Mouse (Mus musculus) Patski (cell line): ENCODE results near the gene AW549877. TPM values are rescaled to one million over a fixed set of nuclear protein-coding genes. Genes with fewer than 3 reads are reported as not detected.

Experiments used
- ATAC-seq: fragments of 100-300 bp; one replicate; pipeline ENCODE4 v1.8.0; 2021
- CTCF ChIA-PET: fragments of 350-600 bp; sonication (Branson Sonifier 250); formaldehyde crosslinking; loops from one replicate; lab custom pipeline; 2022; ENCODE audit warnings: inconsistent platforms; lab: Charles Lee
- POLR2A ChIA-PET: fragments of 350-600 bp; sonication (Branson Sonifier 250); formaldehyde crosslinking; loops from one replicate; lab custom pipeline; 2022; ENCODE audit warnings: antibody characterized with exemption, inconsistent platforms; lab: Charles Lee
- DNase-seq: peaks from one replicate; pipeline ENCODE4 v3.0.0-alpha.2; 2011; ENCODE audit warnings: low read depth, low spot score
- H3K27me3 ChIP-seq: fragments of 371-371 bp; one replicate; pipeline ENCODE4 v1.5.1; 2021
- CTCF ChIP-seq: fragments of 100-300 bp; IDR thresholded peaks from one replicate; pipeline ENCODE4 v1.5.1; 2021
- in situ Hi-C: fragments of 300-500 bp; cut with MboI; formaldehyde crosslinking; loops from 3 replicates; pipeline ENCODE4 v1.11.1; 2018; ENCODE audit warnings: low pct_unique_long_range_greater_than_20kb, mixed read lengths
- polyA plus RNA-seq: library from polyadenylated mRNA; unstranded; gene quantifications from one replicate; pipeline ENCODE4 v1.2.3, GENCODE M21; 2021

Gene AW549877
- polyA plus RNA-seq, 1 experiment from 2014 or later, result 60.1 TPM

- DNase-seq (peak; percentile 53), ATAC-seq (peak; percentile 95)
- in situ Hi-C loops, result no loop called here
- ChIA-PET CTCF (interaction anchor here (1.7 to 4.6 kb wide), 3 partner anchors 16 to 33 kb away, joined by 11 to 32 read pairs (median 11); partner anchors contain the start of gene AW549877), POLR2A (interaction anchor here (1.4 to 3.5 kb wide), 2 partner anchors 29 to 31 kb away, joined by 4 to 19 read pairs; partner anchors contain the start of gene AW549877)
- H3K27me3 ChIP-seq, result no peaks in the 10 kb centered on the region
- TF ChIP-seq CTCF, result peak; percentile 100
Observed at GRCm38 (mm10) chr15:4026231-4026773, 30.8 kb upstream of the AW549877 start, which contains the start of gene Oxct1. TSS of gene Oxct1 (plus strand) at chr15:4026383.

- POLR2A ChIA-PET, result interaction anchor here (1.4 to 3.5 kb wide), 3 partner anchors 21 to 30 kb away, joined by 4 to 19 read pairs (median 5); partner anchors contain the start of gene AW549877
- H3K27me3 ChIP-seq, result no peaks in the 10 kb centered on the region
- in situ Hi-C loops, result no loop called here
- TF ChIP-seq CTCF, result no peak
- CTCF ChIA-PET, result interaction anchor here (0.7 to 4.6 kb wide), 6 partner anchors 12 to 1082 kb away, joined by 3 to 32 read pairs (median 7); partner anchors contain the start of genes AW549877 and Card6
- no peak for DNase-seq
- no peak for ATAC-seq
Observed at GRCm38 (mm10) chr15:4025508-4025904, 30.0 kb upstream of the AW549877 start.

GRCm38 (mm10) chr15:4024726-4025507 is 29.4 kb upstream of the AW549877 start:
- H3K27me3 ChIP-seq, result no peaks in the 10 kb centered on the region
- no peak for ATAC-seq
- ChIA-PET CTCF (interaction anchor here (0.7 to 4.6 kb wide), 7 partner anchors 11 to 1083 kb away, joined by 3 to 32 read pairs (median 3); partner anchors contain the start of genes AW549877 and Card6), POLR2A (interaction anchor here (1.4 to 3.5 kb wide), 3 partner anchors 21 to 30 kb away, joined by 4 to 19 read pairs (median 5); partner anchors contain the start of gene AW549877)
- no peak for DNase-seq
- TF ChIP-seq CTCF, result no peak
- in situ Hi-C loops, result no loop called here

GRCm38 (mm10) chr15:4023747-4024146 is 28.2 kb upstream of the AW549877 start:
- POLR2A ChIA-PET, result no interaction called here
- in situ Hi-C loops, result no loop called here
- no peaks in the 10 kb centered on the region for H3K27me3 ChIP-seq
- ATAC-seq (no peak), DNase-seq (no peak)
- no peak for TF ChIP-seq CTCF
- CTCF ChIA-PET, result interaction anchor here (1.2 to 4.6 kb wide), 2 partner anchors 10 to 30 kb away, joined by 3 to 32 read pairs; partner anchors contain the start of gene AW549877

GRCm38 (mm10) chr15:4020711-4021110 is 25.2 kb upstream of the AW549877 start:
- in situ Hi-C loops, result no loop called here
- ChIA-PET CTCF (interaction anchor here (0.9 kb wide), 1 partner anchor 9 kb away, joined by 4 read pairs; no protein-coding TSS in a partner anchor), POLR2A (no interaction called here)
- no peak for TF ChIP-seq CTCF
- ATAC-seq (no peak), DNase-seq (no peak)
- no peaks in the 10 kb centered on the region for H3K27me3 ChIP-seq

- CTCF ChIA-PET, result interaction anchor here (0.8 to 1.5 kb wide), 2 partner anchors 10 to 12 kb away, joined by 3 read pairs; no protein-coding TSS in a partner anchor
- no peak for TF ChIP-seq CTCF
- in situ Hi-C loops, result no loop called here
- ATAC-seq (no peak), DNase-seq (no peak)
- H3K27me3 ChIP-seq, result no peaks in the 10 kb centered on the region
- POLR2A ChIA-PET, result no interaction called here
Observed at GRCm38 (mm10) chr15:4013873-4014272, 18.3 kb upstream of the AW549877 start.

GRCm38 (mm10) chr15:4000536-4000935 is 5.0 kb upstream of the AW549877 start:
- H3K27me3 ChIP-seq, result no peaks in the 10 kb centered on the region
- TF ChIP-seq CTCF, result no peak
- no peak for ATAC-seq
- no peak for DNase-seq
- in situ Hi-C loops, result no loop called here
- ChIA-PET POLR2A (no interaction called here), CTCF (no interaction called here)

GRCm38 (mm10) chr15:3999144-3999543 is 3.6 kb upstream of the AW549877 start:
- no peaks in the 10 kb centered on the region for H3K27me3 ChIP-seq
- TF ChIP-seq CTCF, result no peak
- ATAC-seq (no peak), DNase-seq (no peak)
- ChIA-PET POLR2A (no interaction called here), CTCF (interaction anchor here (1.0 to 2.9 kb wide), 2 partner anchors 27 to 55 kb away, joined by 3 to 11 read pairs; partner anchors contain the start of gene Oxct1)
- in situ Hi-C loops, result no loop called here

- ATAC-seq, result no peak
Observed at GRCm38 (mm10) chr15:3996267-3997010, 895 bp upstream of the AW549877 start.

More at GRCm38 (mm10) chr15:3996267-3997010, 895 bp upstream of the AW549877 start:
- in situ Hi-C loops, result no loop called here
- ChIA-PET POLR2A (interaction anchor here (1.1 to 2.5 kb wide), 3 partner anchors 29 to 39 kb away, joined by 4 to 19 read pairs (median 4); partner anchors contain the start of gene Oxct1), CTCF (interaction anchor here (2.9 to 5.2 kb wide), 2 partner anchors 29 kb away, joined by 11 to 32 read pairs; partner anchors contain the start of gene Oxct1)
- DNase-seq, result no peak
- no peak for TF ChIP-seq CTCF
- no peaks in the 10 kb centered on the region for H3K27me3 ChIP-seq
